In the genomic region with DNA sequence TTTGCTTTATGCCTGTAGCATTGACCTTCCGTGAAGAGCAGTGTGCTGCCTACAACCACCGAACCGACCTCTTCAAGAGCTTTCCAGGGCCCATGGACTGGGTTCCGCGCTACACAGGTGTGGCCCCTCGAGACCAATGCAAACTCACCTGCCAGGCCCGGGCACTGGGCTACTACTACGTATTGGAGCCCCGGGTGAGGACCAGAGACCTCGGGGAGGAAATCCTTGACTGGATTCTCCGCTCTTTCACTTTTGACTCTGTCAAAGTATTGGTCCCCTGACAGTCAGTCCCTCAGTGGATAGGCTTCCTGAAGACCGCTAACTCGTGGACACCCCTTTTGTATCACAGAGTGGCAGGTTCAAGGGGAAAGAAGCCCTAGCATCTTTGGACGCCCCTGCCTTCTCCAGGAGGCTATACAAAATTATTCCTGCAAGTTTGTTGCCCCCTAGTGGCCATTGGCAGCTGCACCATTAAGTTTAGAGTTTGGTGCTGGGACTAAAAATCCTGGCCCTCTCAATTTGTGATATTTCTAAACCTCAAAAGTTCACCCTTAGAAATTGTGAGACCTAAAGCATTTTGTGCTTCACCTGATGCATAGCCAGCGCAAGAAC, we compare ENCODE assay signal across 8 mouse cellular contexts. TPM values are rescaled to one million over a fixed set of nuclear protein-coding genes. Genes with fewer than 3 reads are reported as not detected.
A peak's percentile ranks its signal among the peaks of the same experiment; 100 is the strongest.
DNase-seq lines count a peak whose midpoint lies in the region; ATAC-seq lines count a peak whose summit lies in the region.
"Had no signal": no experiment of that assay in that cellular context is flagged by ENCODE, and none has a peak within 500 bp of the region (broad histone marks: within the 10 kb centered on the region; RNA-seq: fewer than 3 reads in every experiment).

No protein-coding gene starts in this region.

- 51% methylated on average over 15 of the region's 15 CpGs for WGBS in liver, embryonic 13.5 days (ENCODE audit: insufficient replicate concordance)

- no peak overlapping the region for H3K27ac ChIP-seq in liver, embryonic 13.5 days
- H3K27ac ChIP-seq: heart, embryonic 13.5 days had no signal

- peaks cover 21% of the 10 kb centered on the region for H3K4me1 ChIP-seq in liver, embryonic 13.5 days (replicated peaks)

- 0 out of 2 replicates have a peak overlapping the region, but pooled peaks have one; percentile 12 for H3K4me2 ChIP-seq in liver, embryonic 13.5 days
- H3K4me2 ChIP-seq: heart, embryonic 13.5 days had no signal

- H3K36me3 ChIP-seq in liver, embryonic 13.5 days = no peaks in the 10 kb centered on the region

- no peak overlapping the region for H3K9ac ChIP-seq in liver, embryonic 13.5 days
- H3K9ac ChIP-seq: heart, embryonic 13.5 days had no signal

- peak; percentile 55 for DNase-seq in right cerebral cortex, adult 18-20 months
- no peak for DNase-seq in right cerebral cortex, postnatal 25 days
- peak; percentile 87 for DNase-seq in ZHBTc4 (ENCODE audit: low read depth, low spot score)
- peak; percentile 87 for DNase-seq in embryo, embryonic 11 days
- DNase-seq in heart, postnatal 4 days = peak; percentile 78
- peak; percentile 62 for DNase-seq in liver, embryonic 13.5 days
- peak; percentile 91 for DNase-seq in retina, embryonic 14.5 days (ENCODE audit: low spot score)

- no peak overlapping the region for H3K4me3 ChIP-seq in liver, embryonic 13.5 days (replicated peaks)
- H3K4me3 ChIP-seq: heart, embryonic 13.5 days had no signal

- ATAC-seq in liver, embryonic 13.5 days (ENCODE audit: low read depth) = no peak; the same call in 1 of the 2 replicates

- H3K27me3 ChIP-seq in liver, embryonic 13.5 days = peaks cover 49% of the 10 kb centered on the region

- H3K9me3 ChIP-seq in liver, embryonic 13.5 days (replicated peaks) = no peaks in the 10 kb centered on the region
- H3K9me3 ChIP-seq: heart, embryonic 13.5 days had no signal

RNA-seq across cellular contexts. Expression of a gene that starts 5.9 kb away (rescaled TPM):
- 100 to 1,000 TPM; 862 to 916 TPM for total RNA-seq in heart, postnatal 4 days (2021)
- 152 and 167 TPM in 2 replicates for polyA plus RNA-seq in liver, embryonic 13.5 days (2015; fragmentation: Nextera tagmentation; extraction: Ambion mirVana)

RNA-seq across cellular contexts. Expression of a gene that starts 6.8 kb away (rescaled TPM):
- 1 to 10 TPM; 8.2 to 8.7 TPM for total RNA-seq in heart, postnatal 4 days (2021)
- 0.43 and 0.46 TPM in 2 replicates for polyA plus RNA-seq in liver, embryonic 13.5 days (2015; fragmentation: Nextera tagmentation; extraction: Ambion mirVana)

RNA-seq across cellular contexts. Expression of a gene that starts 13.1 kb away (rescaled TPM):
- 10 to 100 TPM; 26.7 to 29.9 TPM for total RNA-seq in heart, postnatal 4 days (2021)
- 24.9 and 26.5 TPM in 2 replicates for polyA plus RNA-seq in liver, embryonic 13.5 days (2015; fragmentation: Nextera tagmentation; extraction: Ambion mirVana)

RNA-seq across cellular contexts. Expression of a gene that starts 22.9 kb away (rescaled TPM):
- total RNA-seq in heart, postnatal 4 days (2021) = 10 to 100 TPM in 1 of 2 experiments, 1 to 10 TPM in 1; 8.7 to 10.1 TPM
- 68.2 and 69.6 TPM in 2 replicates for polyA plus RNA-seq in liver, embryonic 13.5 days (2015; fragmentation: Nextera tagmentation; extraction: Ambion mirVana)

RNA-seq across cellular contexts. Expression of a gene that starts 23.9 kb away (rescaled TPM):
- 10 to 100 TPM; 22.3 to 23.4 TPM for total RNA-seq in heart, postnatal 4 days (2021)
- 174 and 175 TPM in 2 replicates for polyA plus RNA-seq in liver, embryonic 13.5 days (2015; fragmentation: Nextera tagmentation; extraction: Ambion mirVana)
